Mouse (Mus musculus) adrenal gland, adult 8-10 months (tissue): ENCODE results near the gene Glycam1. TPM values are rescaled to one million over a fixed set of nuclear protein-coding genes. Genes with fewer than 3 reads are reported as not detected.
"Not testable (repeated sequence)": the region's sequence is repeated elsewhere in the genome, so short reads cannot be mapped to it uniquely, and the experiment has no call there.

Source experiments
- DNase-seq: peaks from one replicate; pipeline ENCODE4 v3.0.0; 2022
- total RNA-seq, 4 experiments: library from RNA; stranded (reverse); gene quantifications; 2 replicates each; pipeline ENCODE4 v1.2.4; 2022

Gene Glycam1
- total RNA-seq: not detected

DNA sequence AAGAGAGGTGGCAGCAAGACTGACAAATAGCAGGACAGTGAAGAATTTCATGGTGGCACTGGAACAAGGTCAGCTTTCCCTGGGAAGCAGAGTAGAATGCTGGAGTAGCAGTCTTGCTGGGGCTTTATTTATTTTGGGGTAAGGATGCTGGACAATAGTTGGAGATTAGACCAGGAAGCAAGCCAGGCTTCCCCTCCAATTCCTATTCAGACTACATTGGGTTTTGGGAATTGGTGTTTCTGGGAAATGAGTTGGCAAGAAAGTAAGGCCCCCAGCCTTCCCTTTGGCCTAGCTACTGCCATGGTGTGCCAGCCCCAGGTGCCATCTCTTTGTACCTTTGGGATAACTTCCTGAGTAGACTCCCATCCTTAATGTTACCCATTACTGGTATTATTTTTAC, at the start of gene Glycam1:
Gene Glycam1 (minus strand): TSS at position 101 of the 400 bp plus-strand sequence.
- no peak for DNase-seq

DNA sequence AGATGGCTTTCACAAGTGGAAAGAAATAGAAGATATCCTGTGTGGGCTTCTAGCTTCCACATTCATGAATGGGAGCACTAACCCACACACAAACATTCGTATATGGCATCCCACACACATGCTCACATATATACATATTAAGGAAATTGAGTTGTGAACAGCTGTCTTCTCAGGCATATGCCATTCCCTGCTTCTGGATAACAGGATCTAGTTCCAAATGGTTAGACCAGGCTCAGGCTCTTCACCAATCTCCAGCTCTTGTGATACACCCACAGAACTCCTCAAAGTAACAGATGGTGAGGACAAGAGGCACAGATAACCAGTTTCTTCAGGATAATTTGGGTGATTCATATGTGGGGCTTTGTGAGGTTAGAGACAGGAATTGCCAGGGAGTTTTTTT, 39.6 kb upstream of the Glycam1 start:
- DNase-seq: no peak

DNA sequence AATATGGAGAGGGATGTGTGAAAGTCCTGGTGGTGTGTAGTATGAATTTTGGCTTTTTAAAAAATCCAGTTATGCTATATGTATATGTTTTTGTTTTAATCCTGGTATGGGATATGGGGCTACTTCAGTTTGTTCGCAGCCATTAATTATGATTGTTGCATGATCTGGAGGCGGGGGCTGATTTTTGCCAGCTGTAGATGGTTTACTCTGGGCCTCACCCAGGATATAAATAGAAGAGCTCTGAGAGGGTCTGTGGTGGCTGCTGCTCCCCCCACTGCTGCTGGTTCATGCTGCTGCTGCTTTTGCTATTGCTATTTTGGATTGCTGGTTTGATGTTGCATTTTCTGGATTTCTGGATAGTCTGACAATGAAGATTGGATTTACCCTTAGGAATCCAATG, 25.9 kb upstream of the Glycam1 start:
- no peak for DNase-seq

DNA sequence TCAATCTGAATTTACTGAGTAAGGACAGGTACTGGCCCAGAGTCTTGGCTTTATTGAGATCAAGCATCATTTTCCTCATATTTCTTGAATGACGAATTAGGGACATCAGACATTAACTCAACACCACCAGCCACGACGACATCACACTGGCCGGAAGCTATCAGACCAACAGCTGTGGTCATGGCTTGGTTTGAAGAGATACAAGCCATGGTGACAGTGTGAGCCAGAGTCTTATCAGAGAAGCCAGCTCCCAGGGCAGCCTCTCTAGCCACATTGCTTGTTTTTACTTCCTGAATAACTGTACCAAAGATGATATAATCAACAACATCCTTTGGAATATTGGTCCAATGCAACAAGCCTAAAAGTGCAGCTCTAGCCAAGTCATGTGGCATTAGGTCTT, 22.9 kb upstream of the Glycam1 start:
- DNase-seq: not testable (repeated sequence)

DNA sequence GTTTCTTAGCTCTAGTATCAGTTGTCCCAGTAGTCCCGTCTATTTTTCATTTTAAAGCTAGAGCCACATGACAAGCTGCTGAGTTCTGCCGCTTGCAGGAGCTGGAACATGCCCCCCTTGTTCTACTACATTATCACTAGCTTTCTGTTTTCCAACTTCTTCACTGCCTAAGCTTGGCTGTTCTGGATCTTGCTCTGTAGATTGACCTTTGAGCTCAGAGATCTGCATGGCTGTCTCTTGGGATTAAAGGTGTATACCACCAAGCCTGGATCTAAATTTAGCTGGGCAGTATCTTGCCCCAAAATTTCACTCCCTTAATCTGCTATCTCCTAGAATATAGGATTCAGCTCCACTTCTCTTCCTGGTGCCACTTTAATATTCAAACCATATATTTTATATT, 21.0 kb upstream of the Glycam1 start:
- DNase-seq: no peak

DNA sequence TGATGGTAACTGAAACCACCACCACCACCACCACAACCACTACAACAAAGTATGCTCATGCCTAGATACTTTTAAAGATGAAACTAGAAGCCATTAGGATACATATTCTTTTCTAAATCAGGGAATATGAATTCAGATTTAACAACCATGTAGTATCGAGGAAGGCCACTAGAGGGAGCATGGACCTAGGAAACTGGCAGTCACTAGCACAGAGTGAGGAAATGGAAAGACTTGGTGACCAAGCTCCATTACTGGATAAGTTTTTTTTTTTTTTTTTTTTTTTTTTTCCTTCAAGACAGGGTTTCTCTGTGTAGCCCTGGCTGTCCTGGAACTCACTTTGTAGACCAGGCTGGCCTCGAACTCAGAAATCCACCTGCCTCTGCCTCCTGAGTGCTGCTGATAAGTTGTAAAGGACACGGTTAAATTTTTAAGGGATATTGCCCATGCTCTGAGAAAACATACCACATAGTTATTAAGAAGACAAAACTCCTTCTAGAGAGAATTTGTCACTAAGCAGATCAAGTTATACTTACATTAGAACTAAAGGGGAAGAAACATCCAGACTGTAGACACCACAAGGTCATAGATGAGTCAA, 12.7 kb downstream of the Glycam1 start:
- DNase-seq: no peak

DNA sequence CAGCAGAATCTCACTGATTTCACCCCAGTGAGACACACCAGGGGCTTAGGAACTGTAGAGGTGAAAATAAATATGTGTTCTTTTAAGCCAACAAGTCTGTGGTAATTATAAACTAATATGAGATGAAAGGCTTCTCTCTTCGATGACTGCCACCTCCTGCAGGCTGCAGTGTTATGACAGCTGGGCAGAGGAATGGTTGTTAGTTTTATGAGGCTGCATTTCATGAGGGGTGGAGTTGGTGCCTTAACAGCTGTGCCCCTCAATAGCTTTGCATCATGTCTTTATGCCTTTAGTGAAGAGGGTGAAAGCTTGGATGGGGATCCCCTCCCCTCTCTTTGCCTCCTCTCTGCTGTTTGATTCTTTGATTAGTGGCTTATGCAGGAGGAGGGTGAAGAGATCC, 13.8 kb downstream of the Glycam1 start:
- no peak for DNase-seq

DNA sequence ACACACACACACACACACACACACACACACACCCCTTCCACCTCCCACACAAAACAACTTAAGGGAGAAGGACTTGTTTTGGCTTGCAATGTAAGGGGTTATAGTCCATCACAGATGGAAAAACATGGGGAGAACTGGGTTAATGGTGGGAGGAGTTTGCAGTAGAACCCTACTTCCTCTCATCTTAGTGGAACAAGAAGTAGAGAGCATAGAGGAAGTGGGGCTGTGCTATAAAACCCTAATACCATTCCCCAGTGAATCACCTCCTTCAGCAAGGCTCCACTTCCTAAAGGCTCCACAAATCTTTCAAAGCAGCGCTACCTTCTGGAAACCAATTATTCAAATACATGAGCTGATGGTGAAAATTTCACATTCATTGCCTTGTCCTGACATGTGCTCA, 15.4 kb downstream of the Glycam1 start:
- DNase-seq: no peak

DNA sequence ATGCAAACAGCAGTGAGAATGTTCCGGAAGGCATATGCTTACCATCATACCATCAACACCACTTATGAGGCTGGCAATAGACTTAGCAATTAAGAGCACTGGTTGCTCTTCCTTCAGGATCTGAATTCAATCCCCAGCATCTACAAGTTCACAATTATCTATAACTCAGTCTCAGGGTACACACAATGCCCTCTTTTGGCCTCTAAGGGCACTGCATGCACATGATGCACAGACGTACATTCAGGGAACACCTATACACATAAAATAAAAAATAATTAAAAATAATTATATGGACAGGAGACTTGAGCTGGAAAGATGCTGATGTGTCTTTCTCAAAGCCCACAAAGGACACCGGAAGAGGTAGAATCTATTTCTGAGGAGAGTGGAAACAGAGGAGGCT, 16.9 kb downstream of the Glycam1 start:
- DNase-seq: no peak

DNA sequence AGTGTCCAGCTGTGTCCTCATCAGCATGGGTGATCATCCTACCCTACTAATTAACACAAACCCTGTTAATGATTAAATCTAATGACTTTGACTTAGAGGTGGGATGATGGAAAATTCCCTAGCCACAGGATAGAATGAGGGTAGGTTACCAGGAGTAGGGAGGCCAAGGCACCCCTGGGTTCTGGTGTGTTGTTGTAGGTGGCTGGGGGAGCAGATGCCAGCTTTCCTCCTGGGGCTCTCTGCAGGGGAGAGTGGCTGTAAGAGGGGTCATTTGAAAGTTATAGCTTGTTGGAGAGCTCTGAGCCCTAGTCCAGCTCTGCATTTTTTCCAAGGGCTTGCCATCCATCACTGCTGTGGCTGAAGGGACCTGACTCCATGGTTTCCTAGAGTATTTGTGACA, 22.4 kb downstream of the Glycam1 start:
- DNase-seq: no peak

DNA sequence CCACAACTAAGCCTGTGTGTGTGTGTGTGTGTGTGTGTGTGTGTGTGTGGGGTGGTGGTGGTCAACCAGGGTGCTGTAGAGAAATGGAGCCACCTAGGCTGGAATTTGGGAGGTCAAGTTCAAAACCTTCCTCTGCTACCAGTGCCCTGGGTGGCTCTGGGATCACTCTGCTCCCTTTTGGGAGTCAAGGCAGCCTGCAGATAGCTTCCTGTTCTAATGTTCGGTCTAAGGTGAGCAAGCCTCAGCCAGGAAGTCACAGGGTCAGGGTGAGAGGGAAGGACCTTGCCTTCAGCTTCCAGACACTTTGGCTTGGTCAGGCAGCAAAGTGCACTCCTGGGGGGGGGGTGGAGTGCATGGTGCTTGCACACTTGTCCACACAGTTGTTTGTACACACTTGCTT, 24.2 kb downstream of the Glycam1 start:
- DNase-seq: no peak

DNA sequence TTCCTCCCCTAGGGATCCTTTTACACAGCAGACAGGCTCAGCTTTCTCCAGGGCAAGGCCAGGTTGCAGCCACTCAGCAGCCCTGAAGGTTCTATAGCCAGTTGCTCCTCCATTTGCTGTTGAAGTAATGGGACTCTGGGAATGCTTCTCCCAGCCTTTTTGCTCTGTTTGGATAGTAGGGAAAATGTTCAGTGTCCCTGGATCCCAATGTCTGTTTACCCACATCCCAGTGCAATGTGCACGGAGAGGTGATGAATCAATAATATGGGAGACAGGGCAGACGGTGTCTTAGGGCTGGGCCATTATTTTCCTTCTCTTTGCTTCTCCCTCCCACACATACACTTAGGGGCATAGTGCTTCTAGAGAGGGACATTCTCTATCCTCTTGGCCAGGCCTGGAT, 25.6 kb downstream of the Glycam1 start:
- DNase-seq: no peak

DNA sequence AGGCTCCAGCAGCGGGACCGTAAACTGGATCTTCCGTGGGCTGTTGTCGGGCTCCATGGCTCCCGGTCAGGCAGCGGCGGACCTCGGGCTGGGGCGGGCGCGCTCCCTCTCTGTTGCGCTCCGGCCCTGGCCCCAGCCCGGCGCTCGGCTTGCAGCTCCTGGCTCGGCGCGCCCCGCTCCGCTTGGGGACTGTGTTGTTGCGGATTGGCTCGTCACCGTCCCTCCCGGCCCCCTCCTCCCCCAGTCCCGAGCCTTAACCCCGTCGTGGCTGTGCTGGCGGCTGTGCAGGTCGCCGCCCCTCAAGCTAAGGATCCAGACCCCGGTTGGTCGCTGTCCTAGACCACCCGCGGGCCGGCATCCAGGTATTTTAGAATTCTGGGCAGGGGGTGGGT, 27.1 kb downstream of the Glycam1 start, which contains the start of gene Ppp1r1a:
Gene Ppp1r1a (minus strand): TSS at position 182 of the 392 bp plus-strand sequence.
- no peak for DNase-seq

DNA sequence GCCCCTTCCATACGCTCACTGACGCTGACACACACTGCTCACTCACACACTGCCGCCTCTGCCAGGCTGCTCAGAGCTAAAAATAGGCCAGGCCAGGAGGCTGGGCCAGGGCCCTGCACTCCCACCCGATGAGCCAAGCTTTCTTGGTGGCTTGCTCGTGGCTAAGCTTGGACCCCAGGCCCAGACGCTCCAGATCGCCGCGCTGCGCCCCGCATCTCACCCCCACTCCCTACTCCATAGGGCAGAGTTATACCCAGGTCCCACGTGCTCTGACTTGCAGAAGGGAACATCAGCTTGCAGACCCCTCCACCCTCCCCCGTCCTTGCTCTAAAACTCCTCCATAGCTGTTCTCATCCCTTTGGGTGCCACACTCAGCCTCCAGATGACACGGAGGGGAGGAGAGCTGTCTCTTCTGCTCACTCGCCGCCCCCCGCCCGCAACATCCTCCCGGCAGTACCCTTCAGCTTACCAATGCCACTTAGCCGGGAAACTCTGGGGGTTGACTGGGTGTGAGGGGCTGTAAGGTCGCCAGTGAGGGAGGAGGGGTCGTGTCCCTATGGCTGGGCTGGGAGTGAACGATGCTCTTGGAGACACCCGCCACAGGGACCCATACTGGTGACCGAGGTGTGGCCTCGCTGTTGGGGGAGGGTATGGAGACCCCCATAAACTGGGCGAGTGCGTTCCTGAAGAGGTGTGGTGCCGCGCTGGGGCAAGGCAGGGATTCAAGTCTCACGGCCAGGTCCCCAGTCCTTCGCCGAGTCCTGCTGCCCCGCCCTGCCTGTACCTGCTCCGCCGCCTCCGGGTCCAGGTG, 27.7 kb downstream of the Glycam1 start:
- no peak for DNase-seq

DNA sequence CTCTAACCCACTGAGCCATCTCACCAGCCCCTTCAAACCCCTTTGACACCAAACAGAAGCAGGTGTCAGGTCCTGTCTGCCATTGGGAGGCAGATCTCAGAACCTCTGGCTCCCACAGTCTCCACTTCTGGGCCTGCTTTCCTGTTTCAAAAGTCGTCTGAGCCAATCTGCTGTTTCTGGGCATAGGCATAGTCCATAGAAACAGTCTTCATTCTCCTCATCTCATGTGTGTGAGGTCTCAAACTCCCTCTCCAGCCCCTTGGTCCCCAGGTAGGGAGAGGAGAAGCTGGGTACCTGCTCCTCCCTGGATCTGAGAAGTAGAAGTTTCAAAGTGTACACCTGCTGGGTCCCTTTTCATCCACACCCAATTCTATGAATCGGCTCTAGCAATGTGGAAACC, 28.4 kb downstream of the Glycam1 start:
- no peak for DNase-seq

DNA sequence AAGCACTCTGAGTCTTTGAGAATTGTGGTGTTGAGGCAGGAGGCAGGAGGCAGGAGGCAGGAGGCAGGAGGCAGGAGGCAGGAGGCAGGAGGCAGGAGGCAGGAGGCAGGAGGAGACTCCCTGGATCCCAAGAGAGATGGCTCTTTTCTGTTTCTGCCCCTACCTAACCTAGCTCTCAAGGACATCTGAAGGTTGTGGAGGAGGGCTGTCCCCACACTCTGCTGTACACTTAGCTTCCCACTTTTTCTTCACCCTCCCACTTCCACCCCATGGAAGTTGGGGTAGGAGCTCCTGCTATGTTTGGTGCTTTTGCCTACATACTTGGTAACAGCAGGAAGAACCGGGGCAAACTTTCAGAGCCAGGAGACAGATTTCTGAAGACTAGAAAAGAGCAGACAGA, 29.1 kb downstream of the Glycam1 start:
- DNase-seq: no peak

DNA sequence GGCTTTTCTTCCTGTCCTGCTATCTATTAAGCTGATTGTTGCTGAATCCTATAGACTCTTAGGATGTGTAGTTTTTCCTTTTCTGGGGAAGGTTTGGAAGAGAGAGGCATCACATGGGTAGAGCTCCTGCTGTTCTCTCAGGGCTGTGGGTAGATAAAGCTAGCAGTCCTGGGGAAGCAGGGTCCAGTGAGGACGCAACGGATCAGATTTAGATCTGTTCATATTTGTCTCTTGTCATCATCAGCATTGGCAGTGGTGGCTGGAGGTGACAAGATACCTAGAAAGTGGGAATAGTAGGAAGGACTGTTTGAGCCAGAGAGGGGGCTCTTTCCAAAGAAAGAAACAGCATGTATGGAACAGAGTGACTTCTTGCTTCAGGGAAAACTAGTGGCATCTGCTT, 29.9 kb downstream of the Glycam1 start:
- DNase-seq: no peak

DNA sequence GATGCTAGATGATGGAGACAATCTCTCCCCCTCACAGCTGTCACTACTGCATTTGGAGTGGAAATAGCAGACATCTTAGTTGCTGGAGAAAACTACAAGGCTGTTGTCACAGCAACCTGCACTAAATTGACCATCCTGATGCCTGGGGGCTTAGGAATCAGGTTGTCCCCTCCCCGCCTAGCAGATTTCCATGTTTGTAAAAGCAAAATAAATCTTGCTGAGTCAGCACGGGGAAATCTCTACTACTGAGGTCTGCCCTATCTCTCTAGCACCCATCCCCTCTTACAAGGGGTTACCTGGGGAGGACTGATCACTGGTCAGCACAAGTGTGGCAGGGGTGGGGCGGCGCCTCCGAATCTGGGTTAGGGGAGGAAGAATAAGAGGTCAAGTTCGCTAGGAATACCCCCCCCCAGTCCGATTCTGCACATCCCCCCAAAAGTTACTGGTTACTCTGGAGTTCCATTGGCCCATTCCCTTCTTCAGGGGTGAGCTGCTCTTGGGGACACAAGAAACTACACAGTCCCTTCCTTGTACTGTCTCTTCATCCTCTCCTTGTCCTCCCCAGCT, 30.7 kb downstream of the Glycam1 start:
- DNase-seq: no peak

DNA sequence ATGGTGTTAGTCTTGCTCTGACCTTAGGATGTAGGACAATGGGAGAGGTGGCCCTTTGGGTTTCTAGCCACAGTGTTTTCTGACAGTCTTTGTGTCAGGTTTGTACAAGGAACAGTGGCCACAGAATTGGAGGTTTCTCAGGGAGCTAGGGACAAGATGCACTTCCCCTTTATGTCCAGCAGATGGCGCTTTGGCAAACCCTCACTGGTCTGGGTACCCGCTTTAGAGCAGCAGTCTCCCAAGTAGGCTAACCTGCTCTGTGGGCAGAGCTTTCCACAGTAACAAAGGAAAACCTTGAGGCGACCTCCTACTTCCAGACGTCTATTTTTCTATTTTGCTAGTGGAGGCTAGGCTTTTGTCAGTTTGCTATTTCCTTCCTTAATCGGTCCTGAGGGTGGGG, 34.5 kb downstream of the Glycam1 start:
- DNase-seq: no peak

DNA sequence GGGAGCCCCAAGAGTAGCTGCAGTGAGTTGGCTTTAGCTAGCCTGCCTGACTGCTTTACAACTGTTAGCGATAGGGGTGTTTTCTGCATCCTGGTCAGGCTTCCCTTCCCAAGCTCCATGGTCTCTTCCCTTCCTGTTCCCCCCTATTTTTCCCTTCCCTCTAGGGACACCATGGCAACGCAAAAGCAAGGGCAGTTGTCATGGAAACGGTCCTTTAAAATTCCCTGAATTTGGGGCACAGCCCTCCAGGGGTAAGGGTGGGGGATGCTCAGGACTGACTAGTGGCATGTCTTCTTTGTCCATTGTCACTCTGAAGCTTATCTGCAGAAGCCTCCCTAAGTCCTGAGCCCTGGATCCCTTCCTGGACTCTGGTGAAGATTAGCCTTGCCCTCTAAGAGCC, 41.7 kb downstream of the Glycam1 start:
- no peak for DNase-seq

DNA sequence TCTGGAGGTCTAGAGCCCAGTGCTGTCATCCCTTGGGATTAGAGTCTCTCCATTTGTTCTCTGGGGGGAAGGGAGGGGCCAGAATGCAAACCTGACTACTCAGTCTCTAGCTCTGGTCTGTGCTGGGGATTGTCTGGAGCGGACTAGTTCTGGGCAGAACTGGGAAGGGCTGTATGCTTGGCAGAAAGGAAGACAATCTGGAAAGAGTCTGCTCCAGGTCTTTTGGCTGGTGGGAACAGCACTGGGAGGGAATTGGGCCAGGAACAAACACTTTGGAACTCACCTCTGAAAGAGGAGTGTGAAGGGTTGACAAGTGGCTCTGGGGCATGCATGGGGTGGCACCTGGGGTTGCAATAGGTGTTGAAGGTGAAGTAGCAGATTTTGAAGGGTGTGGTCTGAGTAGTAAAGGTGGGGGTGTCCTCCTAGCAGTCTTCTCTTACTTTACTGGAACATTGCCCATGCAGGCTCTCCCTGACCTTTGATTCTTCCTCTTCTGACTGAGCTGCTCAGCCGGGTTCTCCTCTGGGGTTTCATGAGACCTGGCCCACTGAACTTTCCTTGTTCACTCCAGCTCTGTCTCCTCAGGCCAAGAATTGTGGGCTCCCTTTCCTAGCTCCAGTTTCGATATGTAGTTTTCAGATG, 42.3 kb downstream of the Glycam1 start:
- DNase-seq: no peak

DNA sequence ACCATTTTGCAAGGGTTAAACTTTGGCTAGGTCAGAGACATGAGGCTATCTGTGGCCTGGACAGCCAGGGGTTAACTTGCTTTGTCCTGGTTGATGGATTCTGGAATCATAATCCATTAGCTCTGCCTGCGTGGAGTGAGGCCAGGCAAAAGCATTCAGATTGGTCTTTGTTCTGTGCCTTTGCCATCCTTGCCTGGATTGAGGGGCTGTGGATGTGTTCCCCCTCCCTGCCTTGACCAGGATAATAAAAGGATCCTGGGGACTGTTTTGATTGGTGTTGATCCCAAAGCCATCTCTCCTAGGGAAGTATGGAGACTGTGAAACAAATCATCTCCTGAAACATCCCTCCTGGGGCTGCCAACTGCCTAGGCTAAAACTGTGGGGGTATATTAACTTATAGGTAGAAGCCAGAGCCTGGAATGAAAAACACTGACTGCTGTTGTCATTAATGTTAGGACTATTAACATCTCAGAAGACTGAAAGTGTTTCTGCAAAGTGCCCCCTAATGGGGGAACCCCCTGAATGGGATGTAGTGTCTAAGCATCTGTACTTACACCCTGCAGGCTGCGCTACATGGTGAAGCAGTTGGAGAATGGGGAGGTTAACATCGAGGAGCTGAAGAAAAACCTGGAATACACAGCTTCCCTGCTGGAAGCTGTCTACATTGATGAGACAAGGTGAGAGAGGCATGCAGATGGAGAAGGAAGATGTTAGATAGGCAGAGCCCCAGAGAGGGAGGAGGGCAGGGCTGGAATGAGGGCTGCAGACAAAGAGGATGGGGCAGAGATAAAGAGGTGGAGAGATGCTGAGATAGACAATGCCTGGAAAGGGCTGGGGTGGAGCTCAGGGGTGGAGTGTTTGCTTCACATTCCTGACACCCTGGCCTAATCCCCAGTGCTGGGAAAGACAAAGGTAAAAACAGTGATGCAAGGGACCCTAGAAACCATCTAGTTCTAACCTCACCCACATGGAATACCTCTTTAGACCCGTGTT, 45.2 kb downstream of the Glycam1 start:
- no peak for DNase-seq
